Mouse (Mus musculus): ENCODE measurements at regions not wholly inside any gene's neighbourhood (a gene's known extent, or its start where the extent isn't known, plus 50 kb on each side); places are given as distances from the start of the nearest gene placed in this dataset.

- no peak for DNase-seq
Observed at GRCm38 (mm10) chr2:159565255-159565654, 768.7 kb downstream of the Gm826 start.

GRCm38 (mm10) chr2:159565921-159566320, 768.0 kb downstream of the Gm826 start:
- DNase-seq = no peak

DNA sequence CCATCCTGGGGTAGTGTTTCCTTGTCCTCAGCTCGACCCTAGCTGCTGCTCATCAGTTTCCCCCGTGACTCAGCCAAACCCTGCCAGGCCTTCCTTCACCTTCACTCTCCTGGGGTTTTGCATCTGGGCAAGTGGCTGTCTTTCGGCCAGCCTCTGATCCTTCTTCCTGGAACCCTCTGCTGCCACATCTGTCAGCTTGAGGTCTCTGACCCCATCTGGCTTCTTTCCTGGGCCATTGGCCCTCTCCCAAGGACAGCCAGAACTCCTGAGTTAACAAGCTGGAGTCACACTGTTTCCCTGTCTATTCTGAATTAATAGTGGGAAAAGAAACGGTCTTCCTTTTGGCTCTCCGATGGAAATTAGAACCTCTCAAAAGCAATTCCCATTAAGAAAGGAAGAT, 767.5 kb downstream of the Gm826 start:
- peak; percentile 20 to 26 for DNase-seq

DNA sequence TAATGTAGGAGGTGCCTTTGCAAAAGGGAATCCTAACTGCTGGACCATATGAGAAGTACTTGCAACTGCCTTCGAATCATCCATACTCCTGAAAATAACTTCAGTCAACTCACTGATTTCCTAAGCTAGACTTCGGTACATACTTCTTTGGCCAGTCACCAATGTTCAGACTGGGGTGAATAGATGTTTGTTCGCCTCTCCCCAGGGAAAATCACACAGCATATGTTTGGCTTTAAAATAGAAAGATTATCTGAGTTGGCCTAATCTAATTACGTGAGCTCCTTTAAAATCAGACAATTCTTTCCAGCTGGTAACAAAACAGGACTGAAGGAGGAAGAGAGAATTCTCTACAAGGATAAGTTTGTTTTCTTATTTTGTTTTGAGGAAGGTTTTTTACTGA, 765.6 kb downstream of the Gm826 start:
- DNase-seq = no peak

DNA sequence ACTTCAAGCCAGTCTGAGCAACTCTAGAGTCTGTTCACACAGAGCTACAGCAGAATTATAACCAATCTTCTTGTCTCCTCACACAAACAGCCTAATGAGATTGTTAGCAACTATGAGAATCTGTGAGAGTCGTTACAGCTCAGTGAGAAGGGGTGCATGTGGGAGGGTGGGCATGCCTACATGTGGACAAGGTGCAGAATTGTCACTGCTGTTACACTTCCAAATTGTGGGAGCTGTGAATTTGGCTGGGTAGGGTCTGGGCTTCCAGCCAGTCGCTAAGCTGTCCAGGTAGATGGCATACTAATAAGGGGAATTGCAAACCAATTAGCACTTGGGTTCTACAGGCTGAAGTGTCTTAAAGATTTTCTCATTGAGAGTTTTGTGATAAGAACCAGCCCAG, 762.1 kb downstream of the Gm826 start:
- DNase-seq = no peak

- DNase-seq = no peak
Observed at GRCm38 (mm10) chr2:159575271-159575670, 758.7 kb downstream of the Gm826 start.

DNA sequence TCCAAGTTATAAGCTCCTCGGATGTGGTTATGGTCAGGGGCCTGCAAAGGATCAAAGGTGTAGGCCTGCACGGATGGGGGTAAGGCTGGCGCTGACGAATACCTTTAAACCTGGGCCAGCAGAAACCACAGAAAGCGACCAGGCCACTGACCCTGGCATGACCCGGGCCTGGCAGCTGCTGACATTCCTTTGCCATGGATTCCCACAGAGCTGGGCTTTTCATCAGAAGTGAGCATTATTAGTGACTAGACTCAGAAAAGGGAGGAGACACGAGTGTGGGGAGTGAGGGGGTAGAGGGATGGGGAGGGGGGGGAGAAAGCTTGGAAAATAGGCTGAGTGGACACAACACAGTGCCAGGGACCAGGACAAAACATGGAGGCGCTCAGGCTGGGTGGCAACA, 750.9 kb downstream of the Gm826 start:
- DNase-seq = no peak

DNA sequence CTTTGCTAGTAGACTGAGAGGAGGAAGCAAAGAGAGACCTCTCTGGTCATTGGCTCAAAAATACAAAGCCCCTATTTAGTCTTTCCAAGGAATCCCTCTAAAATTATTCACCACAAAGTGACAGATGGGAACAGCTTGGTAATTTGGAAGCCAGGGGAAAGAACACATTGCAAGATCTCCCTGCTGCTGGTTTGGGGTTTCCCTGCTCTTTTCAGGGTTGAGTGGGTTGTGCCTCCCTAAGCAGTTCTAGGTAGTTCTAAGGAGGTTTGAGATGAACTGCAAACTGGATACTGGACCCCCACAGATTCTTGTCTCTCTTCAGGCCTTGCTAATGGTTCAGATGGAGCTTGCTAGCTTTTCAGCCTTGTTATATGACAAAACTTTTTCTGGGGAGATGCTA, 749.3 kb downstream of the Gm826 start:
- DNase-seq = no peak

DNA sequence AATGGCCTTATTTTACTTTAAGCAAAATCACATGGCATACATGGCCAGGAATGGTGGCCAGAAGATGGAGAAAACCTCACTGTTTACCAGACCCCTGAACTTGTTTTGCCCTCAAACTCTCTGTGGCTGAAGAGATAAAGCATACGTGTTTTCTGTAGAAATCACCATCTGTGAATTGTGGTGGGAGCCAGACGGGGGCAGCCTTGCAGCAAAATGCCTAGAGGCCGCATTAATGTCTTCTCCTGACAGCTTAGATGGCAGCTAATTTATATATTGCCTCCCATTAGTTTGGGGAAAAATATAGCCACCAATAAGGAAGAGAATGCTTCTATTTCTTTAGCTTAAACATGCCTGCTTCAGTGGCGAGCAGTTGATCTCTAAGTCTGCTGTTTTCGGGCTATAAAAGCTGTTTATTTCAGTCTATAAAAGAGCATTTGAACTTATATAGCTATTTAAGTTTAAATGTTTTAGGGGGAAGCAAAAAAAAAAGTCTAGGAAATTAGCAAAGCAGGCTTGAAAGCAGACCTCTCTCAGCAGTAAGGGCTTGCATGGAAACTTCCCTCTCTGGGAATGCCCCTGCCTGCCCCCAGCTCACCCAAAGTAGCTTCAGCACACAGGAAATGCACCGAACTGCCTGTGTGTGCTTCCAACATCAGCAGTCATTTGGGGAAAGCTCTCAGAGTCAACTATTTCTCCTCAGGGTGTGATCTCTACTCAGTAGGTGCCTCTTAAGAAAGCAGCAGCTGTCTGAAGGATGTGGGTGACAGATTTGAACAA, 747.1 kb downstream of the Gm826 start:
- no peak for DNase-seq

GRCm38 (mm10) chr2:159591396-159592124, 742.4 kb downstream of the Gm826 start:
- DNase-seq = no peak

DNA sequence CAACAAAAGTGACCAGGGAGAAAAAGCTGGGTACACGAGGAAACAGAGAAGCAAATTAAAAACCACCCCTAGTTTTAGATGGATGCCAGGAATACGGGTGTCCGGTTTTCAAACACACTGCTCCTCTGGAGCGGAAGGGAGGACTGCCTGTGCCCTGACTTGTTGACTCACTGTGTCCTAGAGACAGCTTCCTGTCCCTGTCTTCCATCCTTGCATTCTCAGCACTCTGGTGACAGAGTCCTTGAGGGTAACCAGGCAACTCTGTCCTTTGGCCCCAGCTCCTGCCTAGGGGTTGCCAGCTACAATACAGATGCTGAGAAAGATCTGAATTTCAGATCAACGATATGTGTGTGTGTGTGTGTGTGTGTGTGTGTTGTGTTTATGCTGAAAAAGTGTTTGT, 741.1 kb downstream of the Gm826 start:
- DNase-seq = peak in 1 of 2 experiments; percentile 8

DNA sequence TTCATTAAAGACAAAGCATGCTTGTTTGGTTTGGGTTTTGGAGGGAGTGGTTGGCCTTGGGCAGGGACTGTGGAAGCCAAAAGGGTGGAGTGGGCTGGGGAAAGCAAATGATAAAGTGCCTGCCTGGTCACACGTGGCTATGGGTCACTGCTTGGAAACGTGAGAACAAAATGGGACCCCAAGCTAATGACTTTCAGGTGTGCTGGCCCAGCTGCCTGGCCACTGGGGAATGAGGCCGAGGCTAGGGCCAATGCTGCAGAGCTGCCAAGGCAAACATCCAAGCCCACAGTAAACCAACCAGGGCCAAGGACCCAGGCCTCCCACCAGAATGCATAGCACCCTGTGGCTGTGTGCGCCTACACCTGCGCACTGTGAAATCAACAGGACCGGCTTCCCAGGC, 737.7 kb downstream of the Gm826 start:
- no peak for DNase-seq

DNA sequence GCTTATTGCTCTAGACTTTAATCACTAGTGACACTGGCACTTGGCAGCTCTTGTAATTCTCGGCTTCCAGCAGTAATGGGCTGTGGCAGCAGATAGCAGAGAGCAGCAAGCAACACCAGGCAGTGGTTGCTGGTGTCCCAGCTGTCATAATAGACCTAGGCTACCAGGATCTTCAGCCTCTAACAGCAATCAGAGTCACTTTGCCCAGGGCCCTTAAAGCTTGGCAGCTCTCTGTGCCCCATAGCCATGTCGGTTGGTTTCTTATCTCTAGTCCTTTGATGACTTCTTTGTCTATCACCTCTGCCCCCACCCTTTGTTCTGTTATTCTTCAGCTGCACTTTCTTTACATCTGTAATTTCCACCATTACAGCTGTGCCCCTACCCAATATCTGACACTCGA, 735.9 kb downstream of the Gm826 start:
- no peak for DNase-seq

DNA sequence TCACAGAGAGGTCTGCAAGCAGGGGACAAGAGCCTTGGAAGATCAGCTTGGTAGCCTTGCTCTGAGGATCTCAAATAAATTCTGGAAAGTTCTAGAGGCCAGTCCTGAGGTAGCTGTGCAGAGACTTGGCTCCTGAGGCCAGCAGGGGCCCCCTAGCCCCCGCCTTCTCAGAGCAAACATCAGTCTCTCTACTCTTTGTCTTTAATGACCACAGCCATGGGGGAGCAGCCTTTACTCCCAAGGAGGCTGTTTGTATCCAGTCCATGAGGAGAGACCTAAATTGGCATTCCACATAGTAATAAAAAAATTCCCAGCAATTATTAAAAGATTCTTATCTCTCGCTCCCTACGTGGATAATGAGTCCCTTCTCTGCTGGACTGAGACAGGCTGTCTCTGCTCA, 726.8 kb downstream of the Gm826 start:
- DNase-seq = no peak

- DNase-seq = no peak
Observed at GRCm38 (mm10) chr2:159610451-159610850, 723.5 kb downstream of the Gm826 start.

DNA sequence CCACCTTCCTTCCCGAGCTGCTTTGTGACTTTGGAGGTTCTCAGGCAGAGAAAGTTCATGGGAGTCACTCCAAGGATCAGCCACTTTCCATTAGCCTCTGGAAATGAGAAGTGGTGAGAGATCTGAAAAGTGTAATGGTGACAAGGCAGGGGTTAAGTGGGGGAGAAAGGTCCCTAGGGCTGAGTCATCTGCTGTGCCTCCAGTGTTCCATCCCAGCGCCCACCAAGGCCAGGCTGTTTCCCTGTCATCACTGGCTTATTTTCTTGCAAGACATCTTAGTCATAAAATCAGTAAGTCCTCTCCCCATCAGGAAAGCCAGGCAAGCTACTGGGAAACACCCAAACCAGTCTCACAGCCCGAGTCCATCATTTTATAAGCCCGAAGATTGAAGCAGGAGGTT, 717.3 kb downstream of the Gm826 start:
- DNase-seq = no peak

DNA sequence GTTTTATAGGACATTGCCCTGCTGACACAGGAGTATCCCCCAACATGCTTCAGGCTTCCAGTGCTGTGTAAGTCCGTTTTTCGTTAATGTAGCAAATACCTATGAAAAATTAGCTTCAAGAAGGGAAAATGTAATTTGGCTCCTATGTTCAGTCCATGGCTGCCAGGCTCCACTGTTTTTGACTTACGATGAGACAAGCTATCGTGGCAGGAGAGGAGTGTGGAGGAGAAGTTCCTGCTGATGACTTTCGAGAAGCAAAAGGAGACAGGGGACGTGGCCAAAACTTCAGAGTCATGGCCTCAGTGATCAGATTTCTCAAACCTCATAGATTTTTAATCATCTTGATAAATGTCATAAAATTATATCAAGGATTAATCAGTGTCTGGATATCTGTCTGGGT, 712.7 kb downstream of the Gm826 start:
- no peak for DNase-seq

DNA sequence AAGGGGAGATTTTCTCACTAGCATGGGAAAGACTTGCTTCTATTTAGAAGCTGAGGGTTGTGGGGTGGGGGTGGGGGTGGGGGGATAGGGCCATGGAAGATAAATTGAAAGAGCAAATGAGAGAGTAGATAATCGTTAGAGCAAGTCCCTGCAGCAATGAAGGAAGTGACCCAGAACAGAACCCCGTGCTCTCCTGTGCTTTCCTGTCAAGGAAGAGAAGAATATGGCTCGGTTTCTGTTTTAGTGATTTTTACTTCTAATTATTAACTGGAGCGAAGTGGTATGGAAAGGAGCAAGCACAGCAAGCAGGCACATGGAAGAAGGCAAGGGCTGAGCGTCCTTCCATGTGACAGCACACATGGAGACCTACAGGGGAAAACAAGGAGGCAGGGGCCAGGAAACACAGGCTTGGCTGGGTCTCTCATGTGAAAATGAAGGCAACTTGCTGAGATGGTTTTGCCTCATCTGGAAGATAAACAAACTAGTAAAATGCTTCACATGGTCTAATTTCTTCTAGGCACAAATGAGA, 711.8 kb downstream of the Gm826 start:
- DNase-seq = no peak

GRCm38 (mm10) chr2:159625306-159625705, 708.7 kb downstream of the Gm826 start:
- no peak for DNase-seq

- peak; percentile 10 to 14 for DNase-seq
Observed at GRCm38 (mm10) chr2:159645861-159646260, 688.1 kb downstream of the Gm826 start.

- DNase-seq = peak in 1 of 2 experiments; percentile 15
Observed at GRCm38 (mm10) chr2:159646595-159646994, 687.4 kb downstream of the Gm826 start.

- DNase-seq = no peak
Observed at GRCm38 (mm10) chr2:159652243-159652642, 681.7 kb downstream of the Gm826 start.

GRCm38 (mm10) chr2:159676845-159677244, 657.1 kb downstream of the Gm826 start:
- no peak for DNase-seq

- DNase-seq = no peak
Observed at GRCm38 (mm10) chr2:159680641-159681040, 653.3 kb downstream of the Gm826 start.
